Mouse (Mus musculus) left cerebral cortex, postnatal 4 days (tissue): ENCODE measurements around the gene Zfp961. TPM values are rescaled to one million over a fixed set of nuclear protein-coding genes. Genes with fewer than 3 reads are reported as not detected.
A peak's percentile ranks its signal among the peaks of the same experiment; 100 is the strongest.
"Not testable (repeated sequence)": the region's sequence is repeated elsewhere in the genome, so short reads cannot be mapped to it uniquely, and the experiment has no call there.

Experiments used
- DNase-seq: peaks from one replicate; pipeline ENCODE4 v3.0.0-alpha.2; 2022
- intact Hi-C: fragments of 180-260 bp; cut with DNase I; formaldehyde crosslinking; loops from one replicate; pipeline ENCODE4 v1.15.1; 2025
- total RNA-seq, 2 experiments: library from RNA; stranded (reverse); gene quantifications; 2 replicates each; pipeline ENCODE4 v1.2.3; 2021

The Zfp961 gene
- 10 to 100 TPM; 16.8 to 18.6 TPM for total RNA-seq

GRCm38 (mm10) chr8:71950482-71951221 is at the start of gene Zfp961:
Gene Zfp961, plus strand, starts transcription at chr8:71951038.
- intact Hi-C loops, result no loop called here
- peak; percentile 98 for DNase-seq

- intact Hi-C loops, result not testable (repeated sequence)
Measured at GRCm38 (mm10) chr8:71903084-71903483, 47.8 kb upstream of the Zfp961 start.

DNA sequence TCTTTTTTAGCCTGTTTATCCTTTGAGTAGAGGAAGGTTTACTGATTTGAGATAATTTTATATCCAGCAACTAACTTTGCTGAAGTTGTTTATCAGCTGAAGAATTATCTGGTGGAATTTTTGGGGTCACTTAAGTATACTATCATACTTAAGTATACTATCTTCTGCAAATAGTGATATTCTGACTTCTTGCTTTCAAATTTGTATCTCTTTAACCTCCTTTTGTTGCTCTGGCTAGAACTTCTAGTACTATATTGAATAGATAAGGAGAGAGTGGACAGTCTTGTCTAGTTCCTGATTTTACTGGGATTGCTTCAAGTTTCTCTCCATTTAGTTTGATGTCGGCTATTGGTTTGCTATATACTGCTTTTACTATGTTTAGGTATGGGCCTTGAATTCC is 44.0 kb upstream of the Zfp961 start:
- intact Hi-C loops, result no loop called here
- no peak for DNase-seq

More at GRCm38 (mm10) chr8:71903084-71903483, 47.8 kb upstream of the Zfp961 start:
- not testable (repeated sequence) for DNase-seq

DNA sequence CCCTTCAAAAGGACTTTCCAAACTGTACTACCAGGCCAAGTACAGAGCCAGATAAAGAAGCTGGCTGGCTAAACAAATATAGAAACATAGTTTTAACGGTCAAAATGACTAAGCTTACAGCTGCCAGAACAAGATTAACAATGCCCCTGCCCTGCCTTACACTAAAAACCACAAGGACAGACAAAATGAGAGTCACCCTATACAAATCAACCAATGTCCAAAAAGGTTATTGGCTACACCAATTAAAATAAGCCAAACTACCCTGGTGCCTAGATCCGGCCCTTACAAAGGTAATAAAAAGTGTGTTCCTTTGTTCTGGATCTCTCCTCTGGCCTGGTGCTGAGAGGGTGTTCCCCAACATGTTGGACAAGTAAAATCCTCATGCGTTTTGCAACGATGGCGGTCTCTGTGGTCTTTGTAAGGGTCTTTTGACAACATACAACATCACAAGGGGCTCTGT is 43.0 kb upstream of the Zfp961 start:
- intact Hi-C loops, result no loop called here
- peak; percentile 5 for DNase-seq

GRCm38 (mm10) chr8:71908309-71909261 is 42.3 kb upstream of the Zfp961 start, which contains the start of the genes Zfp882 and Zfp617:
Gene Zfp882, plus strand, starts transcription at chr8:71908608.
Gene Zfp617, plus strand, starts transcription at chr8:71908635.
- peak; percentile 87 for DNase-seq
- intact Hi-C loops, result no loop called here

GRCm38 (mm10) chr8:71912286-71912685 is 38.6 kb upstream of the Zfp961 start:
- DNase-seq, result no peak
- intact Hi-C loops, result no loop called here

DNA sequence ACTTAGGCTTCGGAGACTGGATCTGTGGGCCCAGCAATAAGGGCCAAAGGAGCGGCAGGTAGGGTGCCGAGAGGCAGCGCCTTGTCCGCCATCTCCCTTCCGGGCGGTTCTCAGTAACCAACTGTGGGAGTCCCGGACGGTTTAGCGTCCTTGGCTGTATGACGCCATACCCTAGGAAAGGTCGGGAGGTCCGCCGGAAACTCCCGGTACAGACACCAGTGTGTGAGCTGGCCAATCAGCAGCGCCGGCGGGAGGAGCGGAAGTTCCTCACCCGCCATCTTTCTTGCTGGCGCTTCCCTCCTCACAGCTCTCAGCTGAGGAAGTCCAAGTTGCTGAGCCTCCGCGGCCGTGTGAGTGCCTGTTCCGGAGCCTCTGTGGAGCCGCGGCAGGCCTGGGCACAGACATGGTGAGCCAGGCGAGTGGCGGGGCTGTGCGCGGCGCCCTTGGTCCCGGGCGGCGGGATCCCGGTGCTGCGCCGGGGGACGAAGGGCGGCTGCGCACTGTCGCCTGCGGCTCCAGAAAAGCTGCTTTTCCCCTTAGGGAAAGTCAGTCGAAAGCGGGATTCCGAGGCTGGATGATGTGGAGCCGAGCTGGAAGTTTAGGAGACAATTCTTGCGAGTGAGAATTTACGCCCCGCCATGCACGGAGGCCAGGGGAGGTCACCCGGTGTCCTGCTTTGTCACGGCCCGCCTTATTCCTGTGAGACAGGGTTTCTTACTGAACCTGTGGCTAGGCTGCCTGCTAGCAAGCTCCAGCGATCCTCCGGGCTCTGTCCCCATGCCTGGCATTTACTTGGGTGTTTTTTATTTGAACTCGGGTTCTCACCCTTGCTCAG is 28.1 kb upstream of the Zfp961 start:
- peak; percentile 94 for DNase-seq
- intact Hi-C loops, result no loop called here

DNA sequence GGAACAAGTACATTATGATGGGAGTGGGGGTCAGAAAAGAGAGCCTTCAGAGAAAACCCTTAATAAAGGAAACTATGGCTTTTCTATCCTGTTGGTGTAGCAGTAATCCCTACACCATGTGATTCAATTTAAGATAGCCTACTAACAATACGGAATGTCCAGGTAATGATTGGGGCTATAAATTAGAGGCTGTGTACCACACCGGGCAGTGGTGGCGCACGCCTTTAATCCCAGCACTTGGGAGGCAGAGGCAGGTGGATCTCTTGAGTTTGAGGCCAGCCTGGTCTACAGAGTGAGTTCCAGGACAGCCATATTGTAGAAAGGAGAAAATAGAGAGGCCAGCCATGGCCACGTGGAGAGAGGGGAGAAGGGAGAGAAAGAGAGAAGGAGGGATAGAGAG is 25.0 kb upstream of the Zfp961 start:
- intact Hi-C loops, result no loop called here
- no peak for DNase-seq

- DNase-seq, result no peak
- intact Hi-C loops, result no loop called here
Measured at GRCm38 (mm10) chr8:71926551-71926950, 24.3 kb upstream of the Zfp961 start.

DNA sequence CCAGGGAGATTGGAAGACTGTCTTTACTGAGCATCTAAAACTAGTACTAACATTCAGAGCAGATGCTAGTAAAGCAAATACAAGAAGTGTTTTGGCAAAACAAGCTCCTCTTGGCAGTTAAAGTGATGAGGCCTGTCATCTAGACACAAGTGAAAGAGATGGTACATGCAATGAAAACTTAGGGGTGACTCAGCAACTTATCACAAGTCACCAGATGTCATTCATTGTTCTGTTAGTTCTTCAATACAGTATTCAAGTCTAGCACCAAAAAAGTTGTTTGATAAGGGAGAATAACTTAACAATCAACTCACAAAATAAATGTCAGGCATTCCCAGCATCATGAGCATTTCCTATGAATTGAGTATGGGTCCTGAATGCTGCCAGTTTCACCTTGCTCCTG is 23.1 kb upstream of the Zfp961 start:
- DNase-seq, result no peak
- intact Hi-C loops, result no loop called here

DNA sequence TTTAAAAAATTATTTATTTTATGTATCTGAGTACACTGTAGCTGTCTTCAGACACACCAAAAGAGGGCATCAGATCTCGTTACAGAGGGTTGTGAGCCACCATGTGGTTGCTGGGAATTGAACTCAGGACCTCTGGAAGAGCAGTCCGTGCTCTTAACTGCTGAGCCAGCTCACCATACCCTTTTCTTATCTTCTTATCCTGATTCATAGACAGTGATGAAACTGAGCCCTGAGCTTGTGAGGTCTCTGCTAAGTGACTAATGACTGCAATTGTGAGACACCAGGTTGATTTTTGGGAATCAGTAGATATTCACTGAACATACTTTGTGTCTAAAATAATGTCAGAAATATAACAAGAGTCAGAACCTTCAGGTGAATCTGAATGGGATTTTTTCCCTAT is 12.8 kb upstream of the Zfp961 start:
- DNase-seq, intact Hi-C loops: not testable (repeated sequence)

DNA sequence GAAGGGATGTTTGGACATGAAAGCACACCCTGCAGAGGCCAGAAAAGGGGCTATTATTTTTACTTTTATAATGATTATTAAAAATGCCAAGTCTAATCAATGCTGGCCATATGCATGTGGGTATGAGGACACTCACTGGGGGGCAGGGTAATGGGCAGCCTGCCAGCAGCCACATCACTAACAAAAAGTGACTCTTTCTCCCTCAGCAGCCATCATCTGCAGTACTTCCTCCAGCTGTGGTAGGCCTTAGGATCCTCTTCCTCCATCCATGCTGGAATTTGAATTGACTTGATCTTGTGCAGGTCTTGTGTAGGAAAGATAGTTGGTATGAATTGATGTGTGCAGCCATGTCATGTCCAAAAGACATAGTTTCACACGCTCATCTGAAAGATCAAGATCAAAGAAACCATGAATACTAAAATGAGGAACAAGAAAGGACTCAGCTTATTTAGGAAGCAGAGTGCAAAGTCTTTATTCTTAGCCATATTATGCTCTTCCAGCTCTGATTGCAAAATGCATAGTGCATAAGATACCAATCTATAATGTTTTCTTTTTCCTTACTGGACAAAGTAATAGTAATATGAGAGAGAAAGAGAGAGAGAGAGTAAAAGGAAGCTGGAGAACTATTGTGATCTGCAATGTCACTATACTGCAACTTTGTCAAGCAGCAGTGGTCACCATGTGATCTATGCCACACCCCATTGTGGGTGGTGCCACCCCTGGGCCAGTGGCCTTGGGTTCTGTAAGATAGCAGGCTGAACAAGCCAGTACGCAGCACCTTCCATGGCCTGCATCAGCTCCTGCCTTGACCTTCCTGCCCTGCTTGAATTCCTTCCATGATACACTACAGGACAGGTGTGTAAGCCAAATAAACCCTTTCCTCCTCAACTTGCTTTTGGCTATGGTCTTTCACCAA is 10.3 kb upstream of the Zfp961 start:
- intact Hi-C loops, result no loop called here
- no peak for DNase-seq

DNA sequence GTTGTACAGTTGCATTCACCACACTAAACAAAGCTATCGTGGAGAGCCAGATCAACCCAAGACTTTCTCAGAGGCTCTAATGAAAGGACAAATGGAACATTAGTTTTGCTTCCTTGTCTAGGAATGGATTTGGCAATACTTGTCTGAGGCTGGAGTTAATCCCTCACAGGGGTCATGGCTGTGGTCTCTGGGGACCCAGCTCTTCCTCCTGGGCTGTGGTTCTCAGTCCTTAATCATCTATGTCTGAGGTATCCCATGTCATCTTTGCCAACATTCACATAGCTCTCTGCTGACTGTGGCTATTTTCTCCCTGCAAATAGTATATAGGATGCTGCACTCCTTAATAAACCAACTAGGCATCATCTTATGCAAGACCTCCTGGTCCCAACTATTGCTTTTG is 9.1 kb upstream of the Zfp961 start:
- intact Hi-C loops, result no loop called here
- DNase-seq, result no peak

DNA sequence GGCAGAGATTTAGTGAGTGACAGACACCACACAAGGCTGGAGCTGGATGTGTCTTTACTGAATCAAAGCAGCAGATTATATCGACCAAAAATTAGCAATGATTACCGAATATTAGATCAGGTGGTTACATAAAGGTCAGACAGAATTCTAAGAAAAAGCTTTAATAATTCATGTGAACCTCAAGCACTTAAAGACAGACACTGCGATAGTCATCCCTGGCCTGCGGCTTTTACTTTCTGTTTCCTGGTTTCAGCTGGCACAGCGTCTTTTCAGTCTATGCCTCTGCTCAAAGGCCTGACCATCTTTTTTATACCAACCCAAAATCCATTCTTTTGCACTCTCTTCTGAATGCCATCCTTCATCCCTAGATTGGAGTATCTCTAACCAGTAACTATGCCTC is 2.2 kb upstream of the Zfp961 start:
- intact Hi-C loops, result no loop called here
- no peak for DNase-seq

DNA sequence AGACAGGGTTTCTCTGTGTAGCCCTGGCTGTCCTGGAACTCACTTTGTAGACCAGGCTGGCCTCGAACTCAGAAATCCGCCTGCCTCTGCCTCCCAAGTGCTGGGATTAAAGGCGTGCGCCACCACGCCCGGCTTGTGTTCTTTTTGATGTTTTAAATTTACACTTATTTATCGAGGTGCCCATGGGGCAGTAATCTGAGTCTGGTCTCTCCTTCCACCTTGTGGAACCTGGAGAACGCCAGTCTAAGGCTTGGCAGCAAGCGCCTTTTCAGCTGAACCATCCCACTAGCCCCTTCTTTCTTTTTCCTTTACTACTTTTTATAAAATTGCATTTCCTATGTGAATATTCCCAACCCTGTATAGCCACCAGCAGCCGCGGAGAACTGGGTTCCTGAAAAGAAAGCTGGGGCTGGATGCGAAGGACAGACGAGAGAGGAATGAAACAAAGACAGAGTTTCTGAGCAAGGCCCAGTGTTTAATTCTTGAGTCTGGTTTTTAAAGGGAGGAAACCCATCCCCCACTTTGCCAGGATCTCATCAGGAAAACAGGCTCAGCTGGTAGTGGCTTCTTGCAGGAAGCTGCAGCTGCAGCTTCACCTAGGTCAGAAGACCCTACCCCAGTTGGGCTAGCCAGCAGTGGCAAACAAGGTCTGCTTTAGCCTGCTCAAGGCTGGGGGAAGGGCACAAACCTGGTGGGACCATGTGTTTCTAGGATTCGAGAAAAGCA is 761 bp downstream of the Zfp961 start:
- intact Hi-C loops, result loop anchor here (2.0 kb wide), 1 partner anchor 17 kb away; no protein-coding TSS in a partner anchor
- no peak for DNase-seq

GRCm38 (mm10) chr8:71952489-71952888 is 1.7 kb downstream of the Zfp961 start:
- DNase-seq, result no peak
- intact Hi-C loops, result loop anchor here (2.0 kb wide), 1 partner anchor 16 kb away; no protein-coding TSS in a partner anchor

DNA sequence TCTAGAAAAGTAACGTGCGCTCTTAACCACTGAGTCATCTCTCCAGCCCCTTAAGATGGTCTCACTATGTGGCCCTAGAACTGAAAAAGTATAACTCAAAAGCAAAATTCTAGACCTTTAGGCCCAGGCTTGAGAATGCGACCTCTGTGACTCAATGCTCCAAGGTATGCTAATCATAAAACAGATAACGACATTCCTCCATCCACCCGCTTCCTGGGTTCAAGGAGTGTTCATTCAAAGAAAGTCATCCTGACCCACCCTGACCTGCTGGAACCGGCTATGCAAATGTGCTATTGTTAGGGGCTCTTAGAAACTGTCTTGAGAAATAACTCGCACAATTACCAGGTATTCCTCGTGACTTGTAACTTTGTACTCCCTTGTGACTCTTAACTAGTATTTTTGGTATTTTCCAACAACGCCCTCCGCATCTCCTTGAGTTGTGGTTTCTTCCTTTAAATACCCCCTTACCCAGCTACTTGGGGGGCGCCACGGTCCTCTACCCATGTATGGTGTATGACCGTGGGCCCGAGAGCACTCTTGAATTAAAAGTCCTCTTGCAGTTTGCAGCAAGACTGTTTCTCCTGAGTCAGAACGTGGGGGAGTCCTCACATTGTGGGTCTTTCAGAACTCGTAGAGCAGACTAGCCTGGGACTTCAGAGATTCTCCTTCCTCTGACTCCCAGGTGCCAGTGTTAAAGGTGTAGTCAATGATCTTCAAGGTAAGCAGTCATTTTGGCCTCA is 2.3 kb downstream of the Zfp961 start:
- not testable (repeated sequence) for DNase-seq
- intact Hi-C loops, result loop anchor here (2.0 kb wide), 1 partner anchor 16 kb away; no protein-coding TSS in a partner anchor

DNA sequence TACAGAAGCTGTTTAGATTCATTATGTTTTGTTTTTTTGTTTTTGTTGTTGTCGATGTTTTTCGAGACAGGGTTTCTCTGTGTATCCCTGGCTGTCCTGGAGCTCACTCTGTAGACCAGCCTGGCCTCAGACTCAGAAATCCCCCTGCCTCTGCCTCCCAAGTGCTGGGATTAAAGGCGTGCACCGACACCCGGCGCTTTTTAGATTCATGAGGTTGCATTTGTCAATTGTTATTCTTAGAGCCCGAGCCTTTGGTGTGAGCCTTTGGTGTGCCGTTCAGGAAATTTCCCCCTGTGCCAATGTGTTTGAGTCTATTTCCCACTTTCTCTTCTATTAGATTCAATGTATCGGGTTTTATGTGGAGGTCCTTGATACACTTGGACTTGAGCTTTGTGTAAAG is 3.8 kb downstream of the Zfp961 start:
- intact Hi-C loops, result no loop called here
- no peak for DNase-seq
